Mouse (Mus musculus) megakaryocyte, adult 5-6 weeks (primary cell): ENCODE data around the gene Piwil4. TPM values are rescaled to one million over a fixed set of nuclear protein-coding genes. Genes with fewer than 3 reads are reported as not detected.
A peak's percentile ranks its signal among the peaks of the same experiment; 100 is the strongest.
"Not testable (repeated sequence)": the region's sequence is repeated elsewhere in the genome, so short reads cannot be mapped to it uniquely, and the experiment has no call there.

Experiments
- ATAC-seq: 2 replicates; pipeline ENCODE4 v1.8.0; 2016; ENCODE audit warnings: mild to moderate bottlenecking, inconsistent platforms; ENCODE audit not compliant: poor library complexity, severe bottlenecking
- total RNA-seq, 2 experiments: library from RNA; stranded (forward) in 1 of 2; stranded (reverse) in 1 of 2; fragments of 153-499, 151-499 nt in 1 of 2; fragments of 221-1000, 200-1000 nt in 1 of 2; gene quantifications; 2 replicates each; pipeline versions ENCODE4 v1.2.3 to v1.2.4; 2015 to 2017

Piwil4 gene
- total RNA-seq, 2 experiments from 2014 or later, result not detected

GRCm38 (mm10) chr9:14726629-14727028, 13.9 kb downstream of the Piwil4 start:
- ATAC-seq, result no peak

DNA sequence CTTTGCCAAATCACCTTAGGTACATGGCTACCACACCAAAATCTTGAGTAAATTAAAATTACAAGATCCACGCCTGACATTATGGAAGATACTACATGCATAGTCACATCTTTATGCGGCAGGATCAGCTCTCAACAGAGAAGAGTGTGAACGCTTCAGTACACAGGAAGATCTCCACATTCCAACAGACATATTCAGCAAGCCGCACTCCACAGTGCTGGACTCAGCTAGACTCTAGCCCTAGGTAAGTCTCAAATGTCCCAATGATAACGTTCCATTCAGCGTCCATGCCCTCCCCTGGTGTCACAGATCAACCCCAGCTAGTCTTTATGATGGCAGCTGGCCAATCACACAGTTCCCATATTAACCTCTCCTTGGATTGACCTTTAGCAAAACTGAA, 14.5 kb downstream of the Piwil4 start:
- ATAC-seq, result no peak

DNA sequence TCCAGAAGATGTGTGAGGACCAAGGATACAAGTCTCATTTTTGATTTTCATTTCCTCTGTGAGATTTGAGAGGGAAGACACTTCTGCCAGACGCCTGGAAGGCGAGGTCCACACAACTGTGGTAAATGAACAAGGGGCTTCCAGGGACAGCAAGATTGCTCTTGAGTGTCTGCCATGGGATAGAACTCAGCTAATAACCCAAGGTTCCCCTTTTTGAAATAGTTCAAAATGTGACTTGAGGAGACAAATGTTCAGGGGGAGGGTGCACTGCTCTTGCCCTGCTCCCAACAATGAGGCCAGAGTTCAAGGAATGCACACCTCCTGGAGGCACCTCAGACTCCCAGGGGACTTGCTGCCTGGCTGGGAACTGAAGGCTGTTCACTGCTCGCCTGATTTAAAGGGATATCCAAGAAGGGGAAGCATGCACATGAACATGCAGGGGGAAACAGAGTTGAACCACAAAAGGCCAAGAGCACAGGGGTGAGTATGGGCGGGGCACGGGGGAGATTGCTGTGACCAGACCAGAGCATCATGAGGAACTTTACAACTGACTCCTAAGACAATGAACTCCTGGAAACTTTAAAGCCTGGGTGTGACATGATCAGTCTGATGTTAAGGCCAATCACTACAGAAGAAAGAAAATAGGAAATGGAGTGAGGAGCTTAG, 15.6 kb downstream of the Piwil4 start:
- ATAC-seq, result peak; percentile 93

GRCm38 (mm10) chr9:14721610-14722009, 18.9 kb downstream of the Piwil4 start:
- no peak for ATAC-seq

DNA sequence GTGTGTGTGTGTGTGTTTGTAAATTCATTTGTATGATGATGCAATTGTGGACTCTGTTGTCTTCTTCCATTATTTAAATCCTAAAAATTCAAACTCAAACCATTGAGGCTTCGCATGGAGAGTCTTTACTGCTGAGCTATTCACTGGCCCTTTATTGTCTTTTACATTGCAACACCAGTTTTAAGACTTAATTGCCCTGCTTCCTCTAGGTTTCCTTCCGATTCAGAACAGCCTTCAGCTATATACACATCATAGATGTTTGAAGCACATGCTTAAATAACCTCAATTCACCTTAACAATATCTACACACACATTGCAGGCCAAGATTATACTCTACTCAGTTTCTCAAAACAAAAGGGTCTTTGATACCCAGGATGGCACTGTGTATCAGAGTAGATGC, 20.1 kb downstream of the Piwil4 start:
- ATAC-seq, result no peak

- 0 out of 2 replicates have a peak, but pooled peaks have one; percentile 18 for ATAC-seq
Observed at GRCm38 (mm10) chr9:14718332-14718691, 22.2 kb downstream of the Piwil4 start.

DNA sequence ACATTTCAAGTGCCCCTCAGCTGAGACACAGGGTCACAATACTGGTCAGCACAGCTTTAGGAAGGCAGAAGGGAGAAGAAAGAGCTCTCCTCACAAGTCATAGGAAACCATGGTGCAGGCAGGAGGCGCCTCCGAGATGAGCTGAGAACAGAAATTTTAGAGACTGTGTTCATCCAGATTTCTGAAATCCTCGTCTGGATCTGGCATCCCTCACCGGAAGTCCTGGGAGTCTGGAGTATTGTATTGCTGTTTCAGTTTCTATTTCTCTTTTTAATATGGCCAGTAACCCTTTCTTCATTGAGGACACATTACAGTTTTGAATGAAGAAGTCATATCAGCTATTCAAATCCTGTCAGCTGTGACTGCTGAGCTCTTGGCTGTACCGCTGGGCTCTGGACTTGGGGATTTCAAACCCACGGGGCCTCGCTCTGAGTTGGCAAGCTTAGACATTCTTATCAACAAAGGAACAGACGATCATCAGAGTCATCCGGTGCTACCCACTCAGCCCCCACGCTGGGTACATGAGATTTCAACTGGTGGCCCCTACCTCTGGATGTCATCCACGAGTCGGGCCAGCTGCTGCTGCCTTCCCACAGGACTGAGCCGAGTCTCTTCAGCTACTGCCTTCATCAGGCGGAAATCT, 22.7 kb downstream of the Piwil4 start:
- peak; percentile 35; the same call in 1 of the 2 replicates for ATAC-seq

DNA sequence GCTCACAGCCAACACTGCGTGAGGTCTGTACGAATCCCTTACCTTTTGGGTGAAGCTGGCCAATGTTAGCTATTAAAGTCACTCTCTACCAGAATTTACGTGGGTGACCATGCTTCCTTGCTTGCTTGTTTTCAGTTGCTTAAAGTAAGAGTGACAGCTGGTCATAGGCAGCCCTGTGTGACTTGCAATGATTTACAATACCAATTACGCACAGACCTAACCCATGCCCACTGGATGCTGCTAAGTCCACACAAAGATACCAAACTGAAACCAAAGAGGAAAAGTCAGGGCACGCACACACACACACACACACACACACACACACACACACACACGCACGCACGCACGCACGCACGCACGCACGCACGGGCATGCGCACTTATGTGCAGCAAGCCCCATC, 25.3 kb downstream of the Piwil4 start:
- ATAC-seq, result no peak

- no peak for ATAC-seq
Observed at GRCm38 (mm10) chr9:14710910-14711309, 29.6 kb downstream of the Piwil4 start.

GRCm38 (mm10) chr9:14705321-14706162, 35.0 kb downstream of the Piwil4 start:
- no peak for ATAC-seq

DNA sequence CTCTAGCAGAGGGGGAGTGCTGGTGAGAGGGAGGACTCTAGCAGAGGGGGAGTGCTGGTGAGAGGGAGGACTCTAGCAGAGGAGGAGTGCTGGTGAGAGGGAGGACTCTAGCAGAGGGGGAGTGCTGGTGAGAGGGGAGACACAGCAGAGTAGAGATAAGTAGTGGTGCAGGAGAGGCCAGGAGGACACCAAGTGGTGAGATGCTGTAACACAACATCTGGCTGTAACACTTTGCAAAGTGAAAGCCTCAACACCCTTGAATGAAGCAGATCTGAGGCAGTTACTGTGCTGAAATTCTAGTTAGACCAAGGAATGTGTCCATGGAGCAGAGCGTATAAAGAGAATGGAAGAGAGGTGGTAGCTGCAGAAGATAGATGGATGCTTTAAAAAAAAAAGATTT, 39.7 kb downstream of the Piwil4 start:
- ATAC-seq, result not testable (repeated sequence)

DNA sequence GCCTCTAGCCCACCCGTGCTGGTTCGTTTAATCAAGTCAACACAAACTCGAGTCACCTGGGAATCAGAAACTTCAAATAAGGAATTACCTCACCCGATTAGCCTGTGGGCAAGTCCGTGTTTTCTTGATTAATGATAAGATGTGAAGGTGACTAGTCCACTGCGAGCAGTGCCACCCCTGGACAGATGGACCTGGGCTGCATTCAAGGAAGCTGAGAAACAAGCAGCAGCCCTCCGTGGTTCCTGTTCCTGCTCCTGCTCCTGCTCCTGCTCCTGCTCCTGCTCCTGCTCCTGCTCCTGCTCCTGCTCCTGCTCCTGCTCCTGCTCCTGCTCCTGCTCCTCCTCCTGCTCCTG, 41.3 kb downstream of the Piwil4 start:
- ATAC-seq, result no peak

DNA sequence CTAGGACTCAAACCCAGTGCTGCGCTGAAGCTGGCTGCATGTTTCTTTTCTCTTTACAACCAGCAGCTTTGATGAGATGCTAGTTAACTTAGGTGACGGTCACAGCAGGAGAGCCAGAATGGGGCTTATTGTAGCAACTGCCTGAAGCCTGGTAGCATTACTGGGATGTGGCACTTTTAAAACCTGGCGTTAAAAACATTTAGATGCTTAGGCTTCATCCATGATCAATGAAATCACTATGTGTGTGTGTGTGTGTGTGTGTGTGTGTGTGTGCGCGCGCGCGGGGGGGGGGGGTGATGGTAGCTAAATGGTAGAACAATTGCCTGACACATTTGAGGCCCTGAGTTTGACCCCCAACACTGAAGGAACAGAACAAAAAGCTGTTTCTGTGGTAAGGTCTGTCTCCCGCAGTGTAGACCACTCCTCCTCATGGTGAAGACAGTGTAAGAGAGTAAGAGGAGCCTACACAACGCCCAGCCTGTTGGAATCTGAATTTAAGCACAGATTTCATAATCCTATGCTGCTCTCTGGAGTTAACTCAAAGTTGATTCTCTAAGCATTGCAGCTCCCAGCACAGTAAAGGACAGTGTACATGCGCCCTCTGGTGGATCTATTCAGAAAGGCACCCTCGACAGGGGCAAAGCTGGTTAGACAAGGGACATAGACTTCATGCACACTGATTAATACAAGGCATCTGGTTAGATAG, 41.8 kb downstream of the Piwil4 start:
- ATAC-seq, result peak; percentile 79

GRCm38 (mm10) chr9:14697903-14698302, 42.6 kb downstream of the Piwil4 start:
- ATAC-seq, result peak; percentile 96

DNA sequence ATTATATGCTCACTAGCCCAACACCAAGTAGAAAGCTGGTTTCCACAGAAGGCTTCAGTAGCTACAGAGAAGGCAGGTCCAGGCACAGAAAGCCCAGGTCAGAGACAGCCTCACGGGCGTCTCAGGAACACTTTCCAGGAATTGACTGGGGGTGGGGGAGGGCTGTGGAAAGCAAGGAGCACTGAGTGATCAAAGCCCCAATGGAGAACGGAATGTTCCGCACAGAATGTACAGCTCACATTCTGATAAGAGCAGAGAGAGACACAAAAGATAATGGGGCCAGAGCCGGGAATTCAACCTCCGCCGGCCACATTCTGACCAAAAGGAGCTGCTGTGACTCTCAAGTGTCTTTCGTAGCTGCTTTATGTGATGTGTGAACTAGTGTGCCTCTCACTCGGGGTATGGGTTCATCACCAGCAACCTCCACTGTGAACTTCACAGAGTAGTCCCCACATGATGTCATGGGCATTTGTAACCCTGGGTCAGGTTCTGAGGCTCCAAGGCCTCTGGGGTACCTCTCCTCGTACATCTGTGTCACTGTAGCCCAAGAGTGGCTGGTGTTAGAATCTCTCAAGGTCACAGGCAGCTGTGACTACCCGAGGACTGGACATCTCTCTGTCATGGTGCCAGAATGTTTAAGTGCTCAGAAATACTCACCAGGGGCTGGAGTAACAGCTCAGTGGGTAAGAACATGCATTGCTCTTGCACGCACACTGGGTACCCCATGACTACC, 51.0 kb downstream of the Piwil4 start:
- ATAC-seq, result no peak

DNA sequence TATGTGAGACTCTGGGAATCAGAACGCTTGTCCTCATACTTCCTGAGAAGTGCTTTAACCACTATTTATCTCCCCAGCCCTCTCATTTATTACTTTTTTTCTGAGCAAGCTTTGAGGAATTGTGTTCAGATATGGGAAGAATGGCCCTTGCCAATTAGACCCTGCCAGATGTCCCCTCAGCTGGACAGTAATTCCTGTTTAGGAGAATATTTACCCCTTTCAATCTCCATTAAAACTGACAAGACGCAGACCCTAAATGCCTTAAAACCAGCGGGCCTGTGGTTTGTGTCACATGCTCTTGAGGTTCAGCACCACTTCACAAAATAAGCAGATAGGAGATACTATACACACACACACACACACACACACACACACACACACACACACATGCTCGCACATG, 56.2 kb downstream of the Piwil4 start:
- no peak for ATAC-seq

DNA sequence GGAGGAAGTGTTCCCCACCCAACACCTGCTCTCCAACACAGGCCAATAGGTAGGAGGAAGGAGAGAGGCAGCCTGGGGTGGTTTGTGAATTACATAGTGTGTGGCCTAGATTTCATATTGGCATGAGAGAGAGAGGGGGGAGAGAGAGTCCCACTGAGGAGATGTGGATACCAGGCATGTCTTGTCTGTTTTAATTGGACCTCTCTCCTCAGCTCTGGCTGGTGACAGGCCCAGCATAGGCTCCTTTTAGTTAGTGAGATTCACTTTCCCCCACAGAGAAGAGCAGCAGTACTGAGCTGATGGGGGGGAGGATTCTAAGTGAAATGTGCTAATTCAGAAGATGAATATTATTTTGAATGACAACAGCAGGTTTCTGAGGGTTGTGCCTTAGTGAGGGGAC, 57.8 kb downstream of the Piwil4 start:
- ATAC-seq, result no peak

GRCm38 (mm10) chr9:14680584-14680983, 59.9 kb downstream of the Piwil4 start:
- no peak for ATAC-seq

- no peak for ATAC-seq
Observed at GRCm38 (mm10) chr9:14675707-14676691, 64.5 kb downstream of the Piwil4 start.
